Mouse (Mus musculus) heart, adult 2 months (tissue): Measurements from ENCODE around the gene Dgke.

ENCODE experiments used
- CTCF ChIP-seq: fragments of 200-600 bp; IDR thresholded peaks from 2 replicates; pipeline ENCODE4 v1.8.1; 2022; ENCODE audit warnings: antibody characterized with exemption, mild to moderate bottlenecking, moderate library complexity
- EP300 ChIP-seq: fragments of 200-500 bp; IDR thresholded peaks from 2 replicates; pipeline ENCODE4 v1.6.1; 2011; ENCODE audit warnings: low read depth, low read length, control low read depth; ENCODE audit not compliant: insufficient read depth

GRCm38 (mm10) chr11:89078305-89078704 is 11.7 kb upstream of the Dgke start:
- TF ChIP-seq CTCF (no peak), EP300 (no peak)
